Mouse (Mus musculus): ENCODE data around the gene Arhgap5. TPM values are rescaled to one million over a fixed set of nuclear protein-coding genes. Genes with fewer than 3 reads are reported as not detected.

Gene Arhgap5
- 10 to 100 TPM; 74.0 to 96.2 TPM for total RNA-seq (2021)
- long read RNA-seq, experiment 1, partial matches to known transcripts = 0 of 16 reads
- long read RNA-seq, experiment 1, other reads (novel, unspliced or antisense) = 16 of 16 reads
- long read RNA-seq, experiment 2, full-length matches to known transcripts = 3 of 41 reads
- long read RNA-seq, experiment 2, partial matches to known transcripts = 4 of 41 reads
- long read RNA-seq, experiment 2, other reads (novel, unspliced or antisense) = 34 of 41 reads

DNA sequence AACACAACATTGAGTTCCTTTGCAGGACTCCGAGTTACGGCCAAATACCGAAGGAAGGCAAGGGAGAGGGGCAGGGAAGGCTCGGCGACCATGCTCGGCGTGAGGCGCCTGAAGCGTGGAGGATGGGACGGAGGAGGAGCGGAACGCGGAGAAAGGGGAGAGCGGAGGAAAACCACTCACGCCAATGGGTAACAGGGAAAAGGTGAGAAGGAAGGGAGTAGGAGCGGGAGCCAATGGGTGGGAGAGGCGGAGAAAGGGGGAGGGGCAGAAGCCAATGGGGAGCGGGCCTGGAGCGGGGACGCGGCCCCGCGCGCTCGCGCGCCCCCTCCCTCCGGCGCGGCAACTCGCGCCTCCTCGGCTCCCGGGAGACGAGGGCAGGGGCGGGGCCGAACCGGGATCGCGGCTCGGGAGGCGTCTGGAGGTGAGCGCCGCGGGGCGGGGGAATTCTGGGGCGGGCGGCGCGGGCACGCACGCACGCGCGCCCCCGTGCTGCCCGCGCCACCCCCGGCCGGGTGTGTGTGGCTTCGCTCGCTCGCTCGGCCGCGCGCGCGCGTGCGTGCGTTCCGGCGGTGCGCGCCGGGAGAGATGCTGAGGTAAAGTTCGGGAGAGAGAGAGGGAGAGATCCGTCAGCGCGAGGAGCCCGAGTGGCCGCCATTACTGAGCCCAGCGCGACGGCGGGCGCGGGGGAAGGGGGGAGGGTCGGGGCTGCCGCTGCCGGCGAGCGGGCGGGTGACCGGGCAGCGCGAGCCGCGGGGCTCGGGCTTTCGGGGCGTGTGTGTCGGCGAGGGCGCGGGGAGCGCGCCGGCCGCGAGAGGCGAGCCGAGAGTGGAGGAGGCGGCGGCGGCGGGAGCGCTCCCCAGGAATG, at the start of gene Arhgap5:
Gene Arhgap5, plus strand, starts transcription at position 517 of the 865 bp plus-strand sequence.
- peak; percentile 88 to 94 for DNase-seq (ENCODE audit: low spot score in 2 of 2)

DNA sequence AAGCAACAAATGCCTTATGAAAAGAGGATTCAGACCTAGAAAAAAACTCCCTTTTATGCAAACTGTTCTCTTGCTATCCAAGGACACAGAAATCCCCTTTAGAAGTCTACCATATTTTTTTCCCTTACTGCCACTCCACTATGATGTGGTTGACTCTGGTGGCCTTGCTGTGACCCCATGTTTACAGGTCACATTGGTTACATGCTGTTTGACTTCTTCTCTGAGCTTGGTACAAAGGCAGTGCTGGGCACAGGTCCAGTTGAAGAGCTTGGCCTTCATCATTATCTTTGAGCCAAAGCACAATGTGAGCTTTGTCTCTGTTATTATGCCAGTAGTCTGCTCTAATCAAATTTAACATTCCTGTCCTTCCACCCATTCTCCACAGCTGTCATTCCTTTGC, 39.2 kb upstream of the Arhgap5 start:
- peak; percentile 22 to 35 for DNase-seq (ENCODE audit: low spot score in 2 of 2)

DNA sequence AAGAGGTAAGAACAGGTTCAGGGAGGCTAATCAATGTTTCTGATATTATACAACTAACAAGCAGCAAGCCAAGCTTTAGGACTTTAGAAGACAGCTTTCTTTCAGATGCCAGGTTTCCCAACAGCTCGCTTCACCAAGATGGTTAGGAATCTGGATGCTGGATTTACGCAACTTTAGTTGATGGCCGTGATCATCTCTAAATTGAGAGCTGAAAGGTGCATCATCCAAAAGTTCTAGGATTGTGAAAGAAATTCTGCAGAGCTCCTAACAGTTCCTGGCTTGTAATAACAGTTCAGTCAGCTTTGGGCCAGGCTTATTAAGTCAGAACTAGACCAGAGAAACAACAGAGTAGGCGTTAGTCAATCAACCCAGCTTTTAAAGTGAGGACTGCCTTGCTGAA, 32.2 kb upstream of the Arhgap5 start:
- DNase-seq (ENCODE audit: low spot score in 2 of 2) = no peak

DNA sequence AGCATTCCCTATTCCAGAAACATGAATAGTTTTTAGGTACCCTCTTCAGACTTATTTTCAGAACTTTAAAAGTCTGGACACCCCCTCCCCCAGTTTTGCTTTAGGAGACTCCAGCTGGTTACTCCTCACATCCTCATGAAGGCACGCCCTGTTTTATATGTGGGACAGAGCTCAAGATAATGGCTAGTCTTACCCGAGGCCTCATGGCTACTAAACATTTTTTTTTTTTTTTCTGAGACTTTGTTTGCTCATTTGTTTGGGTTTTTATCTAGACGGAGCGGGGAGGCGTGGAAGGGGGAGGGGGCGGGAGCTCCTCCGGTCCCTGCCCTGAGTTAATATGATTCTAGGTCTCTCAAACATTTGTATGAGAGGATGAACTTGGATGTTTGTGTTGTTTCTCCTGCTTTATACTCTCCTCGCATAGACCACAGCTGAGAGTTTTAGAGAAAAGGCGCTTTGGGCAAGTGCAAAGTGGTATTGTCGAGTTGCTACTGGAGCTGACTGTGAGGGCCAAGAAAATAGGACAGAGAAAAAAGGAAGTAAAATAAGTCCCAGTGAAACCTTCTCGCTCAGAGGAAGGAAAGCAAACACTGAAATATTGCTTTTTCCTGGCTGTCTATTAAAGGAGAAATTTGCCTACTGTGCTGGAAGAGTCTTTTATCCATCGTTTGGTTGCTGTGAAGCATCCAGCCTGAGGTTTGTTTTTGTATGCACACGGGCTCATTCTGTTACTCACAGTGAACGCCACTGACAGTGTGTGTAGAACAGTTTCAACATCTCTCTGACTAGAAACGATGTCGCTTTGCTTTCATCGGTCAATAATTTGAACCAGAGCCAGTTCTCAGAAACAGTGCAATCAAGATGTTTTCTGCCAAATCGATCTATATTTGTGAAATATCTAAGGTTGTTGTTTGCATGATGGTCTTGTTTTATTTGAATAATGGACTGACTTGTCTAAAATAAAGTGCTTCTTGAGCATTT, 29.5 kb upstream of the Arhgap5 start:
- no peak for DNase-seq (ENCODE audit: low spot score in 2 of 2)

DNA sequence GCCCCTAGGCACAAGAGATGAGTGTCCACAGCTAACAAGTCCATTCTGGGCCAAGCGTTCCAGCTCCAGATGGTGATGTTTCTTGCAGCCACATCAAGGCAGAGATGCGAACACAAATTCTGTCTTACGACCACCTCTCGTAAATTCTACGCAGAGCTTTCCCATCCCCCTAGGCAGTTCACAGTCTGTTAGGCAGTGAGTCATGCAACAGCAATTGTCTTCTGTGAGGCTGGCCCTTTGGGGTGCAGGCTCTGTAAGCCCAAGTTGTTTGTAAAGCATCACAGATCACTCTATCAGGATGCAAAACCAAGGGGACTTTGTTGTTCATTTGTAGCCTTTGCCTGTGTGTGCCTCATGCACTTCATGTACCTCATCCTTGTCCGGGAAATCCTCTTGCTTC, 27.7 kb upstream of the Arhgap5 start:
- DNase-seq (ENCODE audit: low spot score in 2 of 2) = no peak

DNA sequence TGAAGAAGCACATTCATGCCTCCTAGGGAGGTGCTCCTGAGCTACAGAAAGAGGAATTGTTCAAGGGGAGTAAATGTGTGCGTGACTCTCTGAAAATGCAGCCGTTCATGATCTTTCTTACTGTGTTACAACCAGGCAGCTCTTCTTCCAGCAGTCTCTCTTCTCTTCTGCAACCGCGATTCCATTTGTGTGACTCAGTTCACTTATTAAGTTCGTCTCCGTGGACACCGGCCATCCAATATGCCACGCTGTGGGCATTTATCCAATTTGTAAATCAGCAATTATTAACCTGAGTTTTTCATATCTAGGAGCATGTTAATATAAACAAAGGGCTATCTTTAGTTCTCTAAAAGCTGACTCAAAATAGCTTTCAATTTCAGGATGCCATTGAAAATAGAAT, 25.2 kb upstream of the Arhgap5 start:
- DNase-seq (ENCODE audit: low spot score in 2 of 2) = no peak

DNA sequence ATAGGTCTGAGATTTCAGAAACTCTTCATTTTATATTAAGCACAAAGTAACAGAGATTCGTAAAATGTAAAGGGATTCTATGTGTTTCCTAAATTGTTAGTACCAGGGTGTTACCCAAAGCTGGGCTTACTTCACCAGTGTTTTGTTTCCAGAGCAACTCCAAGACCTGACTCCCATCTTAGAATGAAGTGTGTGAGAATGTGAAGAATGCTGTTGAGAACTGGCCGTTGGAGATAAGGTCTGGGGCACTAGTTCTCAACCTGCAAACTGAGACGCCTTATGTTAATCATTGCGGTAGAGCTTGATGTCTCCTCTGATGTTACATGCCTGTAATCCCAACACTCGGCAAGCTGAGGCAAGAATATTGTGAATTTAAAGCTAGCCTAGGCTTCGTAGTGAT, 24.4 kb upstream of the Arhgap5 start:
- no peak for DNase-seq (ENCODE audit: low spot score in 2 of 2)

DNA sequence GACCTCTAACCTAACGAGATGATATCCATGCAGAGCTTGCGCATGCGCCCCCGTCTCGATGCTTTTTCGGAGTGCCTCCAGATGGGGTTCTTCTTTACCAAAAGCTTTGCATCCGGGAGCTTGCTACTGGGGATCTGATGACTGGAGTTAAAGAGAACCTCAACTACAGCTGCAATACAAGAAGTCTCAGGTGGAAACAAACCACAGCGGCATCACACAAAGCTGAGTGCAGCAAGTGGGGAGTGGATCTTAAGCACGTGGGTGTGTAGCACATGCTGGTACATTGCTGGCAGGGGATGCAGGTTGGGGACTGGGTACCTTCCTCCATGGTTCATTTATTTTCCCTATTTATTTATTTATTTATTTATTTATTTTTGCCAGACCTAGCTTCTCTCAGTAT, 22.9 kb upstream of the Arhgap5 start:
- DNase-seq (ENCODE audit: low spot score in 2 of 2) = no peak

DNA sequence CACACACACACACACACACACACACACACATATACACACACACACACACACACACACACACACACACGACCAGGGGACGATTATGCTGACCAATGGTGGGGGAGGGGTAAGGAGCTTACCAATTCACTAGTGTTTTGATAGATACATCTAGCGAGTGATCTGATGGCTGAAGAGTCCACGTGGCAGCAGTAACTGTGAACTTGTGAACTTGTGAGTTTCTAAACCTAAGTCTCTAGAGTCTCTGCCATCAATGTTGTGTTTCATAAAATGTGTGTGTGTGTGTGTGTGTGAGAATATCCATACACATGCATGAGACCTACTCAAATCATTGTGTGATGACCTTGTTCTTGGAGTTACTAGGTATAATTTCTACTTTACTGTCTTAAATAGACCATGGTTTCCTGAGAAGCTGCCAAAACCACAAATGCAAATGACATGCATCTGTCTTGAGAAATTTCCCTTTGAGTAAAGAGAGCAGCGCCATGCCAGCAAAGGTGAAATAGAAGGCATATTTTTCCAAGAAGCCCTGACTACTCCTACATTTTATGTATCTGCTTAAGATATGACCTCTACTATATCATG, 21.7 kb upstream of the Arhgap5 start:
- no peak for DNase-seq (ENCODE audit: low spot score in 2 of 2)

DNA sequence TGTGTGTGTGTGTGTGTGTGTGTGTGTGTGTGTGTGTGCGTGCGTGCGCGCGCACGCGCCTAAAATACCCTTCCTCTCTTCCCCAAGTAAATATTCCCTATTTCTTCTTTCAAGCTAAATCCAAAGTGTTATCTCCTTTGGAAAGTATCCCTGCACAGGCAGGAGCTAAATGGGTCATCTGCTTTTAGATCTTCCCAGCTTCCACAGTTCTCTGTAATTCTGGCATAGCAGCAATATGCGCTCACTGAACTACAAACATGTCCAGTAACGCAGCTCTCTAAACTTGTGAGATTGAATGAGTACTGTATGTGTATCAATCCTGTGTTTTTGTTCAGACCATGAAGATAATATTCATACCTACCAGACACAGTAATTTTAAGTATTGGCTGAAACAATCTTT, 20.6 kb upstream of the Arhgap5 start:
- no peak for DNase-seq (ENCODE audit: low spot score in 2 of 2)

DNA sequence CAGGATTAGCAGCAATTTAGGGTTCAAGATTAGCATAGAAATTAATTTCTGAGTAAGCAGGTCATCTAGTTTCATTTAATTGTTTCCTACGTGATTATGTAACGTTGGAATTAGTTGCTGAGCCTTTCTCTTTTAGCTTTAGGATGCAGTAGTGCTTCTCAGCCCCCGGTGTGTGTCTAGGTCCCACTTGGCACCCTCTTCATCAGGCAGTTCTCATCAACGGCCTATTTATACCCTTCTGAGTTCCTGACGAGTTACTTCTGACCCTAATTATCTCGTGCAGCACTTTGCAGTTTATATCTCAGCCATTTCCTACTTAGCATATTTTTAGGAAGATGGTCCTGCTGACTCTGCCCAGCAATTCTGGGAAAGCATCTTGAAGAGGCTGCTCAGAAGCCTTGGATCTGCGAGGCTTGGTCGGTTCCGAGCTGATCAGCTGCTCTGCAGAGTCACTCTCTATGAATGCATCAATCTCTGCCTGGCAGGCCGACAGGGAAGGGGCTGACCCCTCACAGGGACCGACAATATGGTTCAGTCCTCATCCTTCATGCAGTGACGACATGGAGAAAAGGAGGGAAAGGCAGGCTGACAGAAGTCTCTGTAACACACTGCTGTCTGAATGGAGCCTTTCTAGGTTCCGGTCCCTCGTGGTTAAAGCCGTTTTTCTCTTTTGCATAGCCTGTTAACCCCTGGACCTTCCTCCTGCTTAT, 15.4 kb upstream of the Arhgap5 start:
- no peak for DNase-seq (ENCODE audit: low spot score in 2 of 2)

DNA sequence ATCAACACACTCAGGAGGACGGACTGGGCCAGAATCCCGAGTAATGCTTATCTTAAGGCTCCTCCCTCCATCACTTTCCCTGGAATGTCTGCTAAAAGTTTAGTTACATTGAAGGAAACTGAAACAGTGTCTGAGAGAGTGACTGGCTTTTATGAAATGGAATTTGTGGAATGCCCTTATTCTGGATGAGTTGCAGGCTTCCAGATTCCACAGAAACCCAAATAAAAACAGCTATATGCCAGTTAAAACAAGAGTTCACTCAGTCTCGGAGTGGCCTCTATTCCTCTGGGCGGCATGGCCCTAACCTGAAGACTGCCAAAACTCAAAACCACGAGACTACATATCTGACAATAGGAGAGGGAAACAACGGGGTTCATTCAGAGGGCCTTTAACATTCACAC, 10.5 kb upstream of the Arhgap5 start:
- DNase-seq (ENCODE audit: low spot score in 2 of 2) = no peak

DNA sequence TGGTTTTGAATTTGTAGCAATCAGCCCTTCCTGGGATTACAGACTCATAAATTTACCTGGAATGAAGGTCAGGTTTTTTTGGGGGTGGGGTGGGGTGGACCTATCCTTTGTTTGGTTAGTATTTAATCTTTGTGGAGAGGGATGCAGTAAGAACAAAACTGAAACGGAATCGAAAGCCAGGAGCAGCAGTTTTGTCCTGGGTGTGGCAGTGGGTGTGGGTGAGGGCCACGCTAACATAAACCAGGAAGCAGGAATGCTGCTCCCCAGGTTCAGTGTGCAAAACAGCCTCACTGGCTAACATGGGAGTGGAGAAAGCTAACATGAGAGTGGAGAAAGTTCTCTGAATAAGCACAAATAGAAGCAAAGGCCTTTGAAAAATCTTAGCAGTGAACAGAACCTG, 6.6 kb upstream of the Arhgap5 start:
- DNase-seq (ENCODE audit: low spot score in 2 of 2) = no peak

DNA sequence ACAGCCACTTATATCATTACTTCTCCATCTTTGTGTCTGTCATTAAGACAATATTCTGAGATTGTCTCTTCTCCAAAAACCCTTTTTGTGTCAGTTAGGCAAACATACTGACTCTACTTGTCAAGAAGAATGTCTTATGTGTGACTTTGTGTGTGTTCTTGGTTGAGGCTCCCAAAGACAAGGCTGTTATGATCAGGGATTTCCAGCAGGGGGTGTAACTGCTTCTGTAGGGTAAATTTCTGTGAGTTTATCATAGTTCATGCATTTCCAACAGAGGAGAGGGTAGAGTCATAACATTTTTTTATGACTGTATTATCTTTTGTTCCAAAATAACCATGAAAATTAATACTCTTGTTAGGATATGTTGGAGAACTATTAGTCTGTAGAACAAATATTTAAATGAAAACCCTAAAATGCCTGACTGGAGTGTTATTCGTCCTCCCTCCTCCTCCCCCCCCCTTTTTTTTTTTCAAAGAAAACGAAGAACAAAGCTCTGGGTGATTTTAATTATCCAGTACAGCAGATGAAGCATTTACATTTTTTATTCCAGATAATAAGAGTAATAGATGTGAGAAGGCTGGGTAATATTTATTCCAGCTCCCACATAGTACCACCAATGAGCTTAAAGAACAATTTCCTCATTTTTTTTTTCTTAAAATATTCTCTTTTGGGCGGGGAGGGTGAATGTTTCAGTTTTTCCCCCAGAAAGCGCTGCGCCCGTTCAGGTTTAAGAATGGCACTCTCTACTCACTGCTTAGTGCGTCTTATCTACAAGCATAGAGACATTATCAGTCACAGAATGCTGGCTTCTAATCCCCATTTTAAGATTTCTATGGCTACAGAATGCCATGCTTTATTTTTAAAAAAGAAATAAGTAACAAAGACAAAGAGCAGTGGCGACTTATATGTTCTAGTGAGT, 2.6 kb upstream of the Arhgap5 start:
- peak in 1 of 2 experiments; percentile 9 for DNase-seq (ENCODE audit: low spot score in 2 of 2)

DNA sequence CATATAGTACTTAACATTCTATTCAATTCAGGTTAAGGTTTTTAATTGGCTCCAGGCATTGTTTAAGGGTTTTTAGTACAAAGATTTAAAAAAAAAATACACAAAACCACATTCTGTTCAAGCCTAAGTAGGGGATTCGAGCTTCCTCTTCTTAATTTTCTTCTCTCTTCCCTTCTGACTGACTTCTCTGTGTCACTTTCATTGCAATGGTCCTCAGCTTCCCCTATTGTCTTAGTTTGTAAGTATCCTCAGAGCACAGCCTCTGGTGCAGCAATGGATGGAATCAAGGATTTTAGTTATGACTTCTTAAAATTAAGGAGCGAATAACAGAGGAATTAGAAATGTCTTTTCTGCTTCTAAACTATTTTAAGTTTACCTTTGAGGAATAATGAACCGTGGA, 1.6 kb upstream of the Arhgap5 start:
- DNase-seq (ENCODE audit: low spot score in 2 of 2) = no peak

DNA sequence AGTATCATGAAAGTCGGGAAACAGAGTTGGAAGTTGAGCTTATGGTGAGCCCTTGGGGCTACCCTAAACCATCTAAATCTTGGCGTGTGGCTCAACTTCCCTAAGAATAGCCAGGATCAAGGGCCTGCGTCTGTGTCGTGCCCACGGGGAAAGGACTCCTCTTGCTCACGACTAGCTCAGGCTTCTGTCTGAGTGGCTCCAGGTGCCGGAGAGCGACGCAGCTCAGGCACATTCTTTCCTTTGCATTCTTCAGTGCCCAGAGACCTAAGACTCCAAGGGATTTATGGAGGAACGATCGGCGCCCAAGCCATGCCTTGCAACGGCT, 679 bp upstream of the Arhgap5 start:
- no peak for DNase-seq (ENCODE audit: low spot score in 2 of 2)

DNA sequence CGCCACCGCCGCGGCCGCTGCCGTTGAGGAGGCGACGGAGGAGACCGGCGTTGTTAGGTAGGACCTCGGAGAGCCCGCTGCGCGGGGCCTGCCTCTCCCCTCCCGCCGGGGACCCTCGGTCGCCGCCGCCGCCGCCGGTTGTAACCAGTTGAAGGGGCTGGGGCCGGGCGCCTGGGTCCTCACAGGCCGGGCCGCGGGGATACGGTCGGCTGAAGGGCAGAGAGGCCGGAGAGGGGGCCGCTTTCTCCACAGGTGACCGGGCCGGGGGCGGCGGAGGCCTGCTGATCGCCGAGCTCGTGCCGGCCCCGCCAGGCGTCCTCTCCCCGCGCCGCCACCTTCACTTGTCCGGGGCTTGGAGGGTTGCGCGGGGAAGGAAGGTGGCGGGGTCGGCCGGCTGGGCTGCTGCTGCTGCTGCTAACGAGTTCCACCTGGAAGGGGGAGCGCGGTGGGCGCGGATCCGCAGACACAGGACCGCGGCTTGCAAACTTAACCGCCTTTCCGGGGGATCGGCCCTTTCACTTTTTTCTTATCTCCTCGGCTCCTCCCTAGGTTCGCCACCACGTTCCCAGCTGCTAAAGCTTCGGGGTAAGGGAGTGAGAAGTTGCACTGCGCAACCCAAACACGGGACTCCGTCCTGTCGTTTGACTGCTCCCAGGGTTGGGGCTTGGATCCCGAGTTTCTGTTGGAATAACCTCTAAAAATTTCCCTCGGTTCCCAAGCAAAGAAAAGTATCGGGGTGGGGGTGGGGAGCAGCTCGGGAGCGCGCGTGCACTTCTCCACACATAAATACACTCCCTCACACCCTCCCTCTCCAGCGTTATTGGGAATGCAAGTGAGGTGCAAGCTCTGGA, 784 bp downstream of the Arhgap5 start:
- DNase-seq (ENCODE audit: low spot score in 2 of 2) = peak; percentile 57 to 62

DNA sequence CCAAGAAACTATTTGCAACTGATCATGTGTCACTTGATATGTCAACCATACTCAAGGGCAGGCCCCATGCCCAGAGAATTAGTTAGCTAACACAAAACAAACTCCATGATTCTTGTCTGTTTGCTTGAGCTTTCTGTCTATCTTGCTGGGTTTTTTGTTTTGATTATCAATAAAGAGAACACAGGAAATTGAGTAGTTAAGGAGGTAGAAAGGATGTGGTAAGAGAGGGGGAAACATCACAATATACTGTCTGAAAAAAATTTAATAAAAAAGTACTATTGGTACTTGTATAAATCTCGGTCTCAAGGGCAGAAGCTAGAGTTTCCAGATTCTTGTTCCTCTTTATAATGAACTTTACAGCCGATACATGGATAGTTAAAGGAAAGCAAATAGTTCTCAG, 20.9 kb downstream of the Arhgap5 start:
- no peak for DNase-seq (ENCODE audit: low spot score in 2 of 2)

DNA sequence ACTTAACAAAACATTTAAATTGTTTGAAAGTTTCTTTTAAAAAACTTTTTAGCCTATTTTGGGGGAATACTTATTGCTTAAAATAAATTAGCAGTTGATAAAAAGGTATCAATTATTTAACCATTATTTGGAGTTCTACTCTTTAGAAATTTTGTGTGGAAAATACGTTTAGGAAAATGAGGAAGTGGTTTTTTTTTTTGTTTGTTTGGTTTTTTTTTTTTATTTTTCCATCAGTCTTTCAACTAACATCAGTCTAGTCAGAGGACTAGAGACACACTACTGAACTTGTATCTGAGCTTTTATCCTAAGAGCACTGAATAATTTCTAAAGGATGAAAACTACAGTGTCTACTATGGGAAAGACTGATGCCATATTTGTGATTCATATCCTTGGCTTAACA, 21.7 kb downstream of the Arhgap5 start:
- DNase-seq (ENCODE audit: low spot score in 2 of 2) = no peak
